Mouse (Mus musculus) embryo, embryonic 10.5 days (tissue): Measurements from ENCODE around the gene Smarcb1.
"Not testable (repeated sequence)": the region's sequence is repeated elsewhere in the genome, so short reads cannot be mapped to it uniquely, and the experiment has no call there.

ENCODE experiments used
- DNase-seq: peaks from one replicate; pipeline ENCODE4 v3.0.0-alpha.2; 2015; ENCODE audit warnings: low spot score

Gene Smarcb1

DNA sequence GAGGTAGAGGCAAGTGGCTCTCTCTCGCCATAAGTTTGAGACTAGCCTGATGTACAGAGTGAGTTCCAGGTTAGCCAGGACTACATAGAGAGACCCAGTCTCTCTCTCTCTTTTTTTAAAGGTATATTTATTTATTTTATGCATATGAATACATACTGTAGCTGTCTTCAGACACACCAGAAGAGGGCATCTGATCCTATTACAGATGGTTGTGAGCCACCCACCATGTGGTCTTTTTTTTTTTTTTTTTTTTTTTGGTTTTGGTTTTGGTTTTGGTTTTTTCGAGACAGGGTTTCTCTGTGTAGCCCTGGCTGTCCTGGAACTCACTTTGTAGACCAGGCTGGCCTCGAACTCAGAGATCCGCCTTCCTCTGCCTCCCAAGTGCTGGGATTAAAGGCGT is 33.9 kb downstream of the Smarcb1 start:
- not testable (repeated sequence) for DNase-seq

DNA sequence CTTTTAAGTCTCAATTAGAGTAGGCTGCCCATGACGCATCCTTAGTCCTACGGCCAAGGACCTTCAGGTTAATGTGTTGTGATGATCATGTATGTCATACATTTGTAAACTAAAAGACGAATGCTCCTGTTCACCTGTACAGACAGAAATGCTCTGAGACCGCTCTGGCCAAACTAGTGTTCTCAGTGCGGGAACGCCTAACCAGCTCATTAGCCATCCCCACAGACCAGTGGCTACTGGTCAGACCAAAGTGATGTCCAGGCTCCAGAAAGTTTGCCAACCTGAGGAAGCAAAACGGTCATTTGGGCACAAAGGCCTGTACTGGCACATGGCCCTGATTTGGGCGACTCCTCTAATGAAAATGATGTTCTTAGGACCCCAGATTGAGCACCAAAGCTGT is 36.7 kb downstream of the Smarcb1 start:
- no peak for DNase-seq

DNA sequence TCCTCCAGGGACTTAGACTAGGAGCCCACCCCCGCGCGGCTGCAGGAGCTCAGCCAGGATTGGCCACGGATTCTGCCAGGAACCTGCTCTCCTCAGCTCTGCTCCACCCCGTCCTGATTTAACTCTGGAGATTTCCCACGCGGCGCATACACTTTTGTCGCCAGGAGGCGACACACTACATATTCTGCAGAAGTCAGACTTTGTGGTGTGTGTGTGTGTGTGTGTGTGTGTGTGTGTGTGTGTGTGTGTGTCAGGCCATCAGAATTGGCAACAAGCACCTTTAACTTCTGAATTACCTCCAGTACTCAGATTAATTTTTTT is 38.2 kb downstream of the Smarcb1 start:
- DNase-seq, result peak; percentile 87

GRCm38 (mm10) chr10:75882433-75883231 is 38.8 kb downstream of the Smarcb1 start:
- DNase-seq, result peak; percentile 45

GRCm38 (mm10) chr10:75881578-75882432 is 39.6 kb downstream of the Smarcb1 start:
- DNase-seq, result peak; percentile 32

GRCm38 (mm10) chr10:75880771-75881577 is 40.4 kb downstream of the Smarcb1 start:
- DNase-seq, result no peak

DNA sequence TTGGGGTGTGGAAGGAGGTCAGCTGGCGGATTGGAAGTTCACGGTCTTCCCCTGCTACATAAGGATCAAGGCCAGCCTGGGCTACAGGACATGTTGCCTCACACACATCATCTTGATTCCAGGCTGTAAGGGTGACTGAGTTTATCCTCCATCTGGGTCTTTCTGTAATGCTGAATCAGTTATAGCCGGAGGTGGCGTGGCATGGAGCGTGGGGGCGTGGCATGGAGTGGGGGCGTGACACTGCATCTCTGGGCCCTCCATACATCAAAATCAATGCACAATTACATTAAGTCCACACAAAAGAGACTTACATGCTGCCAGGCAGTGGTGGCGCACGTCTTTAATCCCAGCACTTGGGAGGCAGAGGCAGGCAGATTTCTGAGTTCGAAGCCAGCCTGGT is 41.1 kb downstream of the Smarcb1 start:
- no peak for DNase-seq

DNA sequence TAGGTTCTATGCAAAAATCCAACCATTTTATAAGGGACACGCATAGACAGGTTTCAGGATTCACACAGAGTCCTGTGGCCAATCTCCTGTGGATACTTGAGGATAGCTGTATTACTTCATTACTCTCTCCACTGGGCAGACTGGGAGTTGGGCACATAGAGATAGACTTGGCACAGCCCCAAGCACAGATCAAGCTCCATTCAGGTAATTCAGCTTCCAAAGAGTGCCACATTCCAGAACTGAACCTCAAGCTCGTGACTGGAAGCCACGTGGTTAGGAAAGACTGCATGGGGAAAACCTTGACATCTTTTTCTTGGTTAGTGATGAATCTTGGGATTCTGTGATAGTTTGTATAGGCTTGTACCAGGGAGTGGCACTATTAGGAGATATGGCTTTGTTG is 42.6 kb downstream of the Smarcb1 start:
- no peak for DNase-seq

GRCm38 (mm10) chr10:75873543-75874170 is 47.8 kb downstream of the Smarcb1 start:
- peak; percentile 55 for DNase-seq

- DNase-seq, result peak; percentile 96
Measured at GRCm38 (mm10) chr10:75872915-75873542, 48.4 kb downstream of the Smarcb1 start.

GRCm38 (mm10) chr10:75872025-75872914 is 49.1 kb downstream of the Smarcb1 start:
- DNase-seq, result no peak

GRCm38 (mm10) chr10:75861587-75861986 is 59.8 kb downstream of the Smarcb1 start:
- no peak for DNase-seq

GRCm38 (mm10) chr10:75860746-75861145 is 60.7 kb downstream of the Smarcb1 start:
- peak; percentile 30 for DNase-seq

- peak; percentile 96 for DNase-seq
Measured at GRCm38 (mm10) chr10:75859786-75860470, 61.5 kb downstream of the Smarcb1 start, which contains the start of gene Mif. Mif (minus strand) TSS chr10:75860240.

DNA sequence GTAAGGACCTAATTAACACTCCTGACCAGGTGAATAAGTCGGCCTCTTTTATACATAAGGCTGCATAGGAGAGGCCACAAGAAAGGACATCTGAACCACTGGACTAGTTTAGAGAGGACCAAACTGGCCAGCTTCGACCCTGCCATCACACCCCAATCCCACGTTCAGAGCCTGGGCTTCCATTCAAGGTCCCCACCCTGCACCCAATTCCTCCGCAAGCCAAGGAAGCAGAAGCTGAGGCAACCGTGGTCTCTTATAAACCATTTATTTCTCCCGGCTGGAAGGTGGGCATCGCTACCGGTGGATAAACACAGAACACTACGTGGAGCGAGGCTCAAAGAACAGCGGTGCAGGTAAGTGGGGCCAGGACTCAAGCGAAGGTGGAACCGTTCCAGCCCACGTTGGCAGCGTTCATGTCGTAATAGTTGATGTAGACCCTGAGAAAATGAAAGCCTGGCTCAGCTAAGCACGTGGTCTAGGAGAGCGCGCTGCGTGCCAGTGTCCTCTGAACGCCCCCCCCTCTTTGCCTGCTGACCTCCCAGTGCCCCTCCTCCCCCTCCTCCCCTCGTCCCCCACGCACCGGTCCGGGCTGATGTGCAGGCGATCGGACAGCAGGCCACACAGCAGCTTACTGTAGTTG is 62.2 kb downstream of the Smarcb1 start:
- DNase-seq, result peak; percentile 86

DNA sequence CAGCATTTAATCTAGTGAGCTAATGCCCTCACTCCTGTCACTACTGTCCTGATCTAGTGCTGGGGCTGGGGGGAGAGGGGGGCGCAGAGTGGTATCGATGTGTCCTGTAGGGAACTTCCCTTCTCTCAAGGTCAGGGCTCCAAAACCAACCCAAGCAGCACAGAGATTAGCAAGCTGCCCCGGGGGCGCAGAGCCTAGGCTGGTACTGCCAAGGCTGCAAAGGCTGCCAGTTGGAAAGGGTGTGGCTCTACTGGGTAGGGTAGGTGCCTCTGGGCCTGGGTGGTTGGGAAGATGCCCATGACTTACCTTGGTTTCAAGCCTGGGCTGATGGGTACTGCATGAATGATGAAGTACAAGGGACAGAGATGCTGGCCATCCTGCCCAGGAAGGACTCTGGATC is 63.8 kb downstream of the Smarcb1 start:
- no peak for DNase-seq

- no peak for DNase-seq
Measured at GRCm38 (mm10) chr10:75856976-75857375, 64.4 kb downstream of the Smarcb1 start.

GRCm38 (mm10) chr10:75856155-75856907 is 65.1 kb downstream of the Smarcb1 start:
- no peak for DNase-seq
